Mouse (Mus musculus) thymus, adult 2 months (tissue): Measurements from ENCODE around the gene Galns.

Experiments used
- CTCF ChIP-seq: fragments of 200-500 bp; IDR thresholded peaks from 2 replicates; pipeline ENCODE4 v1.5.1; 2012; ENCODE audit warnings: mild to moderate bottlenecking, control low read depth, low read length, moderate library complexity, borderline replicate concordance; ENCODE audit not compliant: control insufficient read depth, poor library complexity, insufficient read depth; ENCODE audit errors: extremely low read depth
- POLR2A ChIP-seq: fragments of 200-500 bp; IDR thresholded peaks from 2 replicates; pipeline ENCODE4 v1.6.1; 2012; ENCODE audit warnings: mild to moderate bottlenecking, low read length, control low read depth, moderate library complexity; ENCODE audit not compliant: control insufficient read depth, poor library complexity, insufficient read depth; ENCODE audit errors: extremely low read depth

DNA sequence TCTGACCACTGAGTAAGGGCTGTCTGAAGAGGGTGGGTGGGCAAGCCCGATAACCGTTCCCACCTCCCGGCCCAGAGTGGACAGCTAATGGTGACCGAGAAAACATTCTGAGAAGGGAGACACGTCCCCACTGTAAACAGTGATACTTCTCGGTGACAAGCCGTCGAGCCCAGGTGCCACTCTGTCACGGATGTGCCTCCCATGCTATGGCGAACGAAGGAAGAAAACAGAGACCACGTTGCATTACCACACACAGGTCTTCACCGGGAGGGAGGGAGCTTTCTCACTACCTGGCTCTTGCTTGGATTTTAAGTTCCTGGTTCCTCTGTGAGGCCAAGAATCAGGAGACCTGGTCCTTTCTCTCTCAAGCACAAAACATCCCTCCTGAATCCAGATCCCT is 62.9 kb downstream of the Galns start:
- TF ChIP-seq POLR2A (no peak), CTCF (no peak)
